Mouse (Mus musculus) liver, embryonic 15.5 days (tissue): Measurements from ENCODE around the gene Kansl1. TPM values are rescaled to one million over a fixed set of nuclear protein-coding genes. Genes with fewer than 3 reads are reported as not detected.
A peak's percentile ranks its signal among the peaks of the same experiment; 100 is the strongest.

Experiments
- ATAC-seq: fragments of 200-750 bp; cut with Nextera tagmentation; 2 replicates; pipeline ENCODE4 v1.8.0; 2017; ENCODE audit warnings: moderate number of reproducible peaks, mild to moderate bottlenecking, moderate library complexity; ENCODE audit not compliant: insufficient read depth
- H3K27ac ChIP-seq: fragments of 300-500 bp; sonication (generic); replicated peaks from 2 replicates; pipeline ENCODE4 v1.5.1; 2015; ENCODE audit warnings: mild to moderate bottlenecking, inconsistent platforms
- H3K27me3 ChIP-seq: fragments of 300-500 bp; sonication (generic); 2 replicates; pipeline ENCODE4 v1.6.1; 2015; ENCODE audit warnings: mild to moderate bottlenecking, inconsistent platforms
- H3K36me3 ChIP-seq: fragments of 300-500 bp; sonication (generic); replicated peaks from 2 replicates; pipeline ENCODE4 v1.6.1; 2015; ENCODE audit warnings: moderate library complexity, mild to moderate bottlenecking, inconsistent platforms
- H3K4me1 ChIP-seq: fragments of 300-500 bp; sonication (generic); replicated peaks from 2 replicates; pipeline ENCODE4 v1.6.1; 2015; ENCODE audit warnings: inconsistent platforms
- H3K4me2 ChIP-seq: fragments of 300-500 bp; sonication (generic); 2 replicates; pipeline ENCODE4 v1.6.1; 2015; ENCODE audit warnings: moderate library complexity, mild to moderate bottlenecking, inconsistent platforms
- H3K4me3 ChIP-seq: fragments of 300-500 bp; sonication (generic); replicated peaks from 2 replicates; pipeline ENCODE4 v1.5.1; 2015; ENCODE audit warnings: mild to moderate bottlenecking, inconsistent platforms
- H3K9ac ChIP-seq: fragments of 300-500 bp; sonication (generic); 2 replicates; pipeline ENCODE4 v1.6.1; 2015; ENCODE audit warnings: moderate library complexity, mild to moderate bottlenecking, inconsistent platforms
- H3K9me3 ChIP-seq: fragments of 300-500 bp; sonication (generic); replicated peaks from 2 replicates; pipeline ENCODE4 v1.6.1; 2016; ENCODE audit warnings: inconsistent platforms
- WGBS: fragments of 180-500 bp; shearing (Covaris S2); methylation state at CpG from one replicate; pipeline ENCODE4 v1.1.7; 2015; ENCODE audit warnings: mixed read lengths; ENCODE audit not compliant: insufficient replicate concordance; 5-methylcytosine and 5-hydroxymethylcytosine counted together
- polyA plus RNA-seq: library from polyadenylated mRNA; unstranded; fragments of >200 nt; fragmentation: Nextera tagmentation; extraction: Ambion mirVana; gene quantifications from 2 replicates; pipeline ENCODE4 v1.2.1, GENCODE M21; 2015

Kansl1 gene
- polyA plus RNA-seq, 1 experiment from 2014 or later: 4.7 TPM

- no peaks in the 10 kb centered on the region for H3K9me3 ChIP-seq
- H3K4me1 ChIP-seq: peaks cover 27% of the 10 kb centered on the region
- ATAC-seq: no peak
- no peak overlapping the region for H3K4me3 ChIP-seq
- no peak overlapping the region for H3K27ac ChIP-seq
- WGBS: 62% methylated on average over 7 of the region's 7 CpGs
- peaks cover 16% of the 10 kb centered on the region; the same call in 1 of the 2 replicates for H3K27me3 ChIP-seq
- no peak overlapping the region for H3K4me2 ChIP-seq
- H3K36me3 ChIP-seq: no peaks in the 10 kb centered on the region
- H3K9ac ChIP-seq: no peak overlapping the region
Measured at GRCm38 (mm10) chr11:104305711-104306110, 162.9 kb downstream of the Kansl1 start.

GRCm38 (mm10) chr11:104303088-104303960 is 165.3 kb downstream of the Kansl1 start:
- Histone ChIP-seq H3K4me1 (peaks cover 10% of the 10 kb centered on the region), H3K36me3 (no peaks in the 10 kb centered on the region), H3K9ac (no peak overlapping the region), H3K27me3 (no peaks in the 10 kb centered on the region), H3K4me3 (no peak overlapping the region), H3K4me2 (no peak overlapping the region), H3K27ac (no peak overlapping the region), H3K9me3 (no peaks in the 10 kb centered on the region)
- 38% methylated on average over 8 of the region's 8 CpGs for WGBS
- no peak for ATAC-seq

GRCm38 (mm10) chr11:104302628-104303027 is 166.0 kb downstream of the Kansl1 start:
- no peak overlapping the region for H3K4me3 ChIP-seq
- H3K36me3 ChIP-seq: no peaks in the 10 kb centered on the region
- 48% methylated on average over 12 of the region's 12 CpGs for WGBS
- H3K4me2 ChIP-seq: peak overlapping the region; percentile 27; the same call in 1 of the 2 replicates
- no peaks in the 10 kb centered on the region for H3K9me3 ChIP-seq
- no peak overlapping the region for H3K9ac ChIP-seq
- ATAC-seq: no peak
- no peaks in the 10 kb centered on the region for H3K27me3 ChIP-seq
- H3K4me1 ChIP-seq: peaks cover 10% of the 10 kb centered on the region
- no peak overlapping the region for H3K27ac ChIP-seq

- Histone ChIP-seq H3K4me1 (peaks cover 37% of the 10 kb centered on the region), H3K9me3 (no peaks in the 10 kb centered on the region), H3K4me2 (no peak overlapping the region), H3K4me3 (no peak overlapping the region), H3K27ac (no peak overlapping the region), H3K27me3 (no peaks in the 10 kb centered on the region), H3K36me3 (no peaks in the 10 kb centered on the region), H3K9ac (no peak overlapping the region)
- 80% methylated on average over 3 of the region's 3 CpGs for WGBS
- no peak for ATAC-seq
Measured at GRCm38 (mm10) chr11:104297671-104298070, 171.0 kb downstream of the Kansl1 start.

GRCm38 (mm10) chr11:104295656-104296055 is 173.0 kb downstream of the Kansl1 start:
- Histone ChIP-seq H3K4me2 (no peak overlapping the region; the same call in 1 of the 2 replicates), H3K9me3 (no peaks in the 10 kb centered on the region), H3K27ac (peak overlapping the region; percentile 29; the same call in 1 of the 2 replicates), H3K27me3 (no peaks in the 10 kb centered on the region), H3K4me3 (no peak overlapping the region), H3K36me3 (no peaks in the 10 kb centered on the region), H3K9ac (no peak overlapping the region), H3K4me1 (peaks cover 44% of the 10 kb centered on the region)
- no peak for ATAC-seq
- 16% methylated on average over 6 of the region's 6 CpGs for WGBS

- Histone ChIP-seq H3K9ac (no peak overlapping the region), H3K27ac (peak overlapping the region; percentile 29; the same call in 1 of the 2 replicates), H3K9me3 (no peaks in the 10 kb centered on the region), H3K27me3 (no peaks in the 10 kb centered on the region), H3K36me3 (no peaks in the 10 kb centered on the region), H3K4me1 (peaks cover 44% of the 10 kb centered on the region), H3K4me2 (no peak overlapping the region), H3K4me3 (no peak overlapping the region)
- ATAC-seq: no peak
- 37% methylated on average over 5 of the region's 5 CpGs for WGBS
Measured at GRCm38 (mm10) chr11:104295145-104295544, 173.5 kb downstream of the Kansl1 start.

- H3K27ac ChIP-seq: peak overlapping the region; percentile 71
- H3K9me3 ChIP-seq: no peaks in the 10 kb centered on the region
- peak; percentile 91 for ATAC-seq
- peaks cover 54% of the 10 kb centered on the region for H3K4me1 ChIP-seq
- peak overlapping the region; percentile 35 for H3K4me2 ChIP-seq
- WGBS: 19% methylated on average over 9 of the region's 9 CpGs
- no peak overlapping the region for H3K4me3 ChIP-seq
- no peak overlapping the region for H3K9ac ChIP-seq
- H3K36me3 ChIP-seq: no peaks in the 10 kb centered on the region
- no peaks in the 10 kb centered on the region for H3K27me3 ChIP-seq
Measured at GRCm38 (mm10) chr11:104293241-104293640, 175.4 kb downstream of the Kansl1 start.

GRCm38 (mm10) chr11:104292443-104293220 is 176.0 kb downstream of the Kansl1 start:
- H3K36me3 ChIP-seq: no peaks in the 10 kb centered on the region
- no peak overlapping the region for H3K4me3 ChIP-seq
- H3K4me2 ChIP-seq: peak overlapping the region; percentile 35
- H3K4me1 ChIP-seq: peaks cover 54% of the 10 kb centered on the region
- ATAC-seq: peak; percentile 34
- WGBS: 58% methylated on average over 7 of the region's 7 CpGs
- no peaks in the 10 kb centered on the region for H3K9me3 ChIP-seq
- H3K27me3 ChIP-seq: no peaks in the 10 kb centered on the region
- H3K9ac ChIP-seq: no peak overlapping the region
- peak overlapping the region; percentile 71 for H3K27ac ChIP-seq

GRCm38 (mm10) chr11:104289199-104290031 is 179.2 kb downstream of the Kansl1 start:
- Histone ChIP-seq H3K9me3 (no peaks in the 10 kb centered on the region), H3K27ac (no peak overlapping the region; the same call in 1 of the 2 replicates), H3K9ac (no peak overlapping the region), H3K4me3 (no peak overlapping the region; the same call in 1 of the 2 replicates), H3K4me2 (peak overlapping the region; percentile 27; the same call in 1 of the 2 replicates), H3K27me3 (no peaks in the 10 kb centered on the region), H3K36me3 (no peaks in the 10 kb centered on the region), H3K4me1 (peaks cover 39% of the 10 kb centered on the region)
- WGBS: 26% methylated on average over 13 of the region's 13 CpGs
- no peak; the same call in 1 of the 2 replicates for ATAC-seq

GRCm38 (mm10) chr11:104288835-104289198 is 179.8 kb downstream of the Kansl1 start:
- Histone ChIP-seq H3K4me3 (no peak overlapping the region), H3K4me1 (peaks cover 34% of the 10 kb centered on the region), H3K4me2 (no peak overlapping the region), H3K36me3 (no peaks in the 10 kb centered on the region), H3K9ac (no peak overlapping the region), H3K9me3 (no peaks in the 10 kb centered on the region), H3K27ac (no peak overlapping the region), H3K27me3 (no peaks in the 10 kb centered on the region)
- ATAC-seq: no peak
- WGBS: 41% methylated on average over 6 of the region's 6 CpGs
